Mouse (Mus musculus) frontal cortex, postnatal 14 days (tissue): Measurements from ENCODE around the gene Clic6.

Source experiments
- DNase-seq, 2 experiments: peaks; one replicate each; pipeline ENCODE4 v3.0.0; 2022; ENCODE audit warnings: low spot score in 2 of 2

Gene Clic6

GRCm38 (mm10) chr16:92485436-92485835, at the start of gene Clic6:
TSS of gene Clic6 (plus strand) at chr16:92485736.
- no peak for DNase-seq

- DNase-seq, result no peak
These were observed 45.8 kb upstream of the Clic6 start for GRCm38 (mm10) chr16:92439775-92440174.

GRCm38 (mm10) chr16:92440229-92440628, 45.3 kb upstream of the Clic6 start:
- no peak for DNase-seq

- DNase-seq, result no peak
These were observed 44.3 kb upstream of the Clic6 start for GRCm38 (mm10) chr16:92441203-92441602.

GRCm38 (mm10) chr16:92442150-92442549, 43.4 kb upstream of the Clic6 start:
- DNase-seq, result no peak

GRCm38 (mm10) chr16:92442946-92443345, 42.6 kb upstream of the Clic6 start:
- no peak for DNase-seq

- no peak for DNase-seq
These were observed 41.9 kb upstream of the Clic6 start for GRCm38 (mm10) chr16:92443644-92444113.

GRCm38 (mm10) chr16:92445377-92445776, 40.2 kb upstream of the Clic6 start:
- DNase-seq, result no peak

- DNase-seq, result no peak
These were observed 36.5 kb upstream of the Clic6 start for GRCm38 (mm10) chr16:92449080-92449479.

- DNase-seq, result no peak
These were observed 35.2 kb upstream of the Clic6 start for GRCm38 (mm10) chr16:92450331-92450730.

GRCm38 (mm10) chr16:92451516-92452072, 33.9 kb upstream of the Clic6 start:
- DNase-seq, result no peak

GRCm38 (mm10) chr16:92452609-92453008, 32.9 kb upstream of the Clic6 start:
- DNase-seq, result no peak

- no peak for DNase-seq
These were observed 31.5 kb upstream of the Clic6 start for GRCm38 (mm10) chr16:92454002-92454401.

GRCm38 (mm10) chr16:92454495-92454894, 31.0 kb upstream of the Clic6 start:
- no peak for DNase-seq

GRCm38 (mm10) chr16:92455488-92455887, 30.0 kb upstream of the Clic6 start:
- no peak for DNase-seq

GRCm38 (mm10) chr16:92455969-92456368, 29.6 kb upstream of the Clic6 start:
- no peak for DNase-seq

GRCm38 (mm10) chr16:92457594-92457993, 27.9 kb upstream of the Clic6 start:
- DNase-seq, result peak in 1 of 2 experiments; percentile 61

- DNase-seq, result no peak
These were observed 24.1 kb upstream of the Clic6 start for GRCm38 (mm10) chr16:92461412-92461811.

- DNase-seq, result no peak
These were observed 21.1 kb upstream of the Clic6 start for GRCm38 (mm10) chr16:92464390-92464972.

GRCm38 (mm10) chr16:92465226-92465625, 20.3 kb upstream of the Clic6 start:
- DNase-seq, result no peak

GRCm38 (mm10) chr16:92465642-92466526, 19.7 kb upstream of the Clic6 start:
- DNase-seq, result peak; percentile 97 to 98

GRCm38 (mm10) chr16:92467041-92467440, 18.5 kb upstream of the Clic6 start:
- DNase-seq, result no peak

GRCm38 (mm10) chr16:92468459-92468858, 17.1 kb upstream of the Clic6 start:
- no peak for DNase-seq
